Mouse (Mus musculus): ENCODE measurements at regions not wholly inside any gene's neighbourhood (a gene's known extent, or its start where the extent isn't known, plus 50 kb on each side); places are given as distances from the start of the nearest gene placed in this dataset.

DNA sequence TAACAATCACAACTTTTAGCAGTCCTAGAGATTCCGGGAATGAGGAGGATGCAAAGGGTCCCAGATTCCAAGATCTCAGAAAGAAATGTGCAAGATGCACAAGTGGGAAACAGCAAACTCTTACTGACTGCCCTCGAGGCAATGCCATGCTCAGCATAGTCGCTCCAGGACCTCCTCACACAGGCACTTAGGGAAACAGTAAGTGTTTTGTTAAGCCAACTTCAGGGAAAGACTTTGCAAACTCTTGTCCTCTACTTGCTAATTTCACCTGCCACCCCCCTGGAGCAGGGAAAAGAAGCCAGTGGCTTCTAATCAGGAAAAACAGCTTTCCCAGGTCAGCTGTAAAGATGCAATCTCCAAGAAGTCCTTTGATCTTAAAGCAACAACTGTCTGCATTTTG is 361.4 kb upstream of the Tenm4 start:
- TF ChIP-seq POLR2A (IDR thresholded peaks at IDR 0.05; ENCODE audit: insufficient read depth, low read depth, low read length) (no peak), CTCF (IDR thresholded peaks at IDR 0.05; ENCODE audit: insufficient read depth, low read depth, low read length) (no peak)

Measured in olfactory bulb, adult 2 months (tissue).